Mouse (Mus musculus) thymus, adult 2 months (tissue): ENCODE results near the gene Tex101.

Experiments
- CTCF ChIP-seq: fragments of 200-500 bp; IDR thresholded peaks from 2 replicates; pipeline ENCODE4 v1.5.1; 2012; ENCODE audit warnings: mild to moderate bottlenecking, control low read depth, low read length, moderate library complexity, borderline replicate concordance; ENCODE audit not compliant: control insufficient read depth, poor library complexity, insufficient read depth; ENCODE audit errors: extremely low read depth
- POLR2A ChIP-seq: fragments of 200-500 bp; IDR thresholded peaks from 2 replicates; pipeline ENCODE4 v1.6.1; 2012; ENCODE audit warnings: mild to moderate bottlenecking, low read length, control low read depth, moderate library complexity; ENCODE audit not compliant: control insufficient read depth, poor library complexity, insufficient read depth; ENCODE audit errors: extremely low read depth

GRCm38 (mm10) chr7:24664301-24664700 is 12.2 kb downstream of the Tex101 start:
- no peak for TF ChIP-seq CTCF
- TF ChIP-seq POLR2A: no peak
